Mouse (Mus musculus) adrenal gland, postnatal 4 days (tissue): Measurements from ENCODE around the gene Atp6v1c2. TPM values are rescaled to one million over a fixed set of nuclear protein-coding genes. Genes with fewer than 3 reads are reported as not detected.

ENCODE experiments used
- DNase-seq, 2 experiments: peaks; one replicate each; pipeline ENCODE4 v3.0.0; 2021 to 2022; ENCODE audit warnings: low spot score in 2 of 2, mixed read lengths in 2 of 2
- long read RNA-seq, 2 experiments: library from polyadenylated mRNA; stranded (forward); transcript quantifications; one replicate each; pipeline ENCODE4 v2.0.0; 2021
- total RNA-seq, 2 experiments: library from RNA; stranded (reverse); gene quantifications; 2 replicates each; pipeline ENCODE4 v1.2.3; 2021

The Atp6v1c2 gene
- 1 to 10 TPM; 1.3 to 2.2 TPM for total RNA-seq
- long read RNA-seq, experiment 1 = 0 reads
- long read RNA-seq, experiment 2, partial matches to known transcripts = 1 of 3 reads
- long read RNA-seq, experiment 2, other reads (novel, unspliced or antisense) = 1 of 3 reads

DNA sequence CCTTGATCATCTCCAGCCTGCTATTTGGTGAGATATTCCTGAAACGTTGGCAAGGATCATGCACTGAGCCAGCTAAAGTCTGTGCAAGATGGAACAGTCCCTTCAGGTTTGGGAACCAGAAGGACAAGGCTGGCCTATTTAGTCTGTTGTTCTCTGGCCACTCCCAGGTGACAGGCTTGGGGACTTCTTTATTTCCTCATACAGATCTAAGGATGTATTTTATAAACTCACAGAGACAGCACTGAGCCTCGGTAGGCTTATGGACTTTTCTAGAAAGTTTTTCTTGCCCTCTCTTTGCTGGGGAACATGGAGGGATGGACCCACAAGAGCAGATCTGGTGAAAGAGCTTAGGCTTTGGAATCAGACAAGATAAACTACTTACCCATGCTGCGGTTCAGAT is at the start of gene Atp6v1c2:
Atp6v1c2 (minus strand) TSS at position 101 of the 400 bp plus-strand sequence.
- no peak for DNase-seq

DNA sequence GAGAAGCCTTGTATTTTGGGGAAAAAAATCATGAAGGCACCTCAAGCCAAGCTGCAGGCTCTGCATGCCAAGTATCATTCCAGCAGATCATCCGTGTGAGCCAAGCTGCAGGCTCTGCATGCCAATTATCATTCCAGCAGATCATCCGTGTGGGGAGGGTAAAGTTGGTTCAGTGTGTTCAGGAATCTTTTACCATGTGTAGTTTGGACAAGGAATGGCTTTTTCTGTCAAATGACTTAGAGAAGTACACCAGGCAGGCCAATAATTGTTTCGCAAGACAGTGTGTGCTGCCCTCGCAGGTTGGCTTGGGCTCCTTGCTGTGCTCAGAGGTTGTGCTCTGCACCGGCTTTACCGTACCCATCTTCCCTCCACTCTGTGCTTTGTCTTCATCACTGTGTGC is 47.4 kb upstream of the Atp6v1c2 start:
- DNase-seq = no peak

DNA sequence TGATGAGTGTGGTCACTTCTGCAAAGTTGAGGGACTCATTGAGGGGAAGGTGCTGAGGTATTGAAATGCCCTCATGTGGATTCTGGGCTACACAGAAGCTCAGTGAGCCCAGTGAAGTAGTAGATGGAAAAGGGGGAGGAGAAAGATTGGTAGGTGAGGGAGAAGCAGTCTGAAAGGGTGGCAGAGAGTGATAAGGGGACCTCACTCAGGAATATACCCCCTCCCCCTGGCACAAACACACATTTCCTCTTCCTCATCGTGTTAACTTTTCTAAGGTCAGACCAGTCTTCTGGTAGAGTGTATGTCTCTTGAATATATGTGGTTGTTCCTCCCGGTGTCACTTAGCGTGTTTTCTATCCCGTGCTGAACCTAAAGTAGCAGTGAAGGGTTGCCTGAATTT is 46.1 kb upstream of the Atp6v1c2 start:
- no peak for DNase-seq

DNA sequence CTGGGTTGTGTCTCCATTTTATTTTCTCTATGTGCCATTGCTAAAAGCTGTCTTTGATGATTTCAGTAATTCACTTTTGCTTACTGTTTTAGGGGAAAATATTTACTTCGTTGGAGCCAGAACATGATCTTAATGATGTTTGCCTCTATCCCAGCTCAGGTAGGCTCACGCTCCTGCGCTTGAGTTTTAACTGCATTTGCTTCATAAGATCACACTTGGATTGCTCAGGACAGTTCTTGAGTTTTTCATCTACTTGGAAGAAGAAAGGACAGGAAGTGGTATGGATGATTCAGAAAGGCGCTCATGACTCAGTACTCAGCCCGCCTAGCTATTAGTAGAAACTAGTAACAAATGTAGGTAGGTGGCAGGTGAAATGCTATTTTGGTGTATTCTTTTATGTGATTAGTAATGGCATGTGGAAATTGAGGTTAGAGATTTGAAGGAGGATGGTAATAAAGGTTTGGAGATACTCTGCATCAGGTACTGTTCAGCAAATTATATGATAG is 44.4 kb upstream of the Atp6v1c2 start:
- no peak for DNase-seq

DNA sequence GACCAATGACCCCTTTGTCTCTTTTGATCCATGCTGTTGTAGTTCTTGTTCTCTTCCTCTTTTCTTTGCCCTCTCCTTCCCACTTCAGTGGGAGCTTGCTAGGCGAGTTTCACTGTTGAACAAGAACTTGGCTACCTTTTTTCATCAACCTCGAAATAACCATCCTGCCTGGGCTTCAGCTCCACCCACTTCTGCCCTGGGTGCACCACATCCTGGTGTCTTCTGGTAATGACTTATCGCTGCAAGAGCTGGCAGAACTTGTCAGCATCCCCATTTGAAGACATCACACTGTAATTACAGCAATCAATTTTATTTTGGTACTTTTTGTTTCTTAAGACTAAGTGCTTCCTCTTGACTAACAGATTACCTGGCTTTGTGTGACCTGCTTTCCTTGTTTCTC is 43.5 kb upstream of the Atp6v1c2 start:
- no peak for DNase-seq

DNA sequence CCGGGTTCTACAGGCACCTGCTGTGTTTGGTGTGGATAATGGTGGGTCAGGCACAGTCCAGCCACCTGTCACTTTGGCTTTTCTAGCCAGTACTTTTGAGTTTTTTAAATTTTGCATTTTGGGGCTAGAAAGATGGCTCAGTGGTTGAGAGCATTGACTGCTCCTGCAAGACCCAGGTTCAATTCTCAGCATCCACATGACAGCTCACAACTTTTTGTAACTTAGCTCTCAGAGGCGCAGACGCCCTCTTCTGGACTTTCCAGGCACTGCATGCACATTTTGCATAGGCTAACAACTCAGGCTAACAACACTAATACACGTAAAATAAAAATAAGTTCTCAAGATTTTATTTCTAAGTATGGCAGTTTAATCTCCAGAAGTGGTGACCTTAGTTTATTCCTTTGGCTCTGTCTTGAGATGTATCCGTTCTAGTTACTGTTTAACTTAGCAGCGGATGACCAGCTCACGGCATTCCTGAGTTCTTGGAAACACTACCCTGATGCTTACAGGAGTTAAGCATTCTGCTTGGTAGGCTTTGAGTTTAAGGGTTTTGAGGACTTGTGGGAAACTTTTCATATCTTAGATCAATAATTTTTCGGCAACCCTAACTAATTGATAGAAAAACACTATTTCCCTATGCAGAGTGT is 42.6 kb upstream of the Atp6v1c2 start:
- DNase-seq = no peak

DNA sequence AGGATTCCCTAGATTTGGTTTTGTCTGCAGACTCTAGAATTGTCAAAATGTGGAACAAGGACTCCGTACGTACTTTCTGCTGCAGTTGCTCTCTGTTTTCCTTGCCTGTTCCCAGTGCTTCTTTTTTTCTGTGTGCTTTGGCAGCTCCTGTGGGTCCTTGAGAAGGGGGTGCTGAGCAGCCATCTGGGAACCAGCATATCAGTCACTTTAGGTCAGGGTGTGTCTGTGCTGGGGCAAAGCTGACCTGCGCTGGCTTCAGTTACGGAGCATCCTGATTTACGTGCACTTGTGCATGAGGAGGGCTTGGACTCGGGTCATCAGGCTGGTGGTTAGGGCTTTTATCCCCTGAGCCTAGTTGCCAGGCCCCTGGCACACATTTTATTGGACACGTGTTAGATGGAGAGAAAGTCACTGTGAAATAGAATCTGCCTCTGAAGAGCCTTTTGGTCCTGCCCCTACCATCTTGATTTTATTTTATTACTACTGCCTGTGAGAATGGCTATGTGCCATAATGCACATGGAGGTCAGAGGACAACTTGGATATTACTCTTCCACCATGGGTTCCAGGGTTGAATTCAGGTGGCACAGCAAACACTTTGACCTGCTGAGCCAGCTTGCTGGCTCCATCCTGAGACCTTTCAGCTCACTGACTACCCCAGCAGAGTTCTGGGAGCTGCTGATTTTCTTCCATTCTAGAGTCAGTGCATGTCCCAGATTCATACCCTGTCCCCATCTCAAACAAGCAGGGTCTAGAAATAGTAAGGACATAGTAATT is 40.6 kb upstream of the Atp6v1c2 start:
- no peak for DNase-seq

DNA sequence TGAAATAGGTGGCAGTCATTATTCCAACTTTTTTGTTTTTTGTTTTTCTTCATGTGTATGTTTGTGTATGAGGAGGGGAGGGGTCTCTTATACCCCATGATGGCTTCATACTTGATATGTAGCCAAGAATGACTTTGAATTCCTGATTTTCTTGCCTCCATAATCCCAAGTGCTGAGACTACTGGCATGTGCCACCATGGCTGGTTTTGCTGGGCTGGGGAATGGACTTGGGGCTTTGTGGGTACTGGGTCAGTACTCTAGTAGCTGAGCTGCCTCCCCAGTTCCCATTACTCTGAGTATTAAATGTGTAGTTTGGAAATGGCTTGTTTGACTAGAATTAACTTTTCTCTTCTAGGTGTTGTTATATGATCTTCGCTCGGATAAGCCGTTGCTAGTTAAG is 40.0 kb upstream of the Atp6v1c2 start:
- DNase-seq = no peak

DNA sequence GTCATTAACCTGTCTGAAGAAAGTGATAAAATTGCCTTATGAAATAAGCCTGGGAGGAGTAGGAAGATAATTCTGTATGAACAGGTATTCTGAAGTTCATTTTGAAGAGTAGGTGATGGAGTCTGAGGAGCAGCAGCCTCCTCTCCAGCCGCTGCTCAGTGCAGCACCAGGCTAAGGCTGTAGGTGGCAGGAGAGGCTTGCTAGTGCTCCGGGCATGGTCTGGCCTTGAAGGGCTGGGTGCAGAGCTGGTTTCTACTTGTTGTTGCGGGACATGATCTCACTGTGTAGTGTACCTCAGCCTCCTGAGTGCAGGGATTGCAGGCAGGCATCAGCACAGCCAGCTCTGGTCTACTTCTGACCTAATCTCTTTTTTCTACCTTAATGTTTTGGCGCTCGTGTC is 37.8 kb upstream of the Atp6v1c2 start:
- DNase-seq = peak; percentile 48 to 59

DNA sequence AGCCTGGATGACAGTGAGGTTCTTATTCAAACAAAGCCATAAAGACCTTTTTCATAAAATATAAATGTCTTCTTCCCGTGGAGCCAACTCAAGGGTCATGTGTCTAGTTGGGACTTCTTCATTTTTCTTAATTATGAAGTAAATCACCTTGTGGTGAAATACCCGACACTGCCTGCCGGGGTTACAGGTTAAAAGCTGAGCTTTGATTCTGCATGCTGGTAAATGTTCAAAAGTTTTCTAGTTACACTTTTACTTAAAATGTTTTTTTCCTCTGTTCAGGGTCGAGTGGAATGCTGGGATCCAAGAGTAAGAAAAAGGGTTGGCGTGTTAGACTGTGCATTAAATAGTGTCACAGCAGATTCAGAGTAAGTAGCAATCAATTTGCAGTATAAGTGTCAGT is 33.2 kb upstream of the Atp6v1c2 start:
- no peak for DNase-seq

DNA sequence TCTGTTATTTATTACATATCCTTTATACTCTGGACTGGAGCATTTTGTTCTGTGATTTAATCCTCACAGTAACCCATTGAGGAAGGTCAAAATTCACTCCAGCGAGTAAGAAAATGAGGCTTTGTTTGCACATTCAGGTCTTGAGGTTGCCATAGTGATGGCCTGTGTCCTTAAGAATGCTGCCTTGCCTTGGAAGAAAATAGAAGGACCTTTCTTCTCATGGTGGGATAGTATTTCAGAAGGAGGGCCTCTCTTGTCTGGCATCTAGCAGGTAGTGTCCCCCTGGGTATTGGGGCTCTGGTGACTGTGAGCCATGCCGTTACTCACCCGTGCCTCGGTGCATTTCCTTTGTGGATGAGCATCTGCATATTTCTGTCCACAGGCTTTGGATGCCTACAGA is 31.5 kb upstream of the Atp6v1c2 start:
- no peak for DNase-seq

DNA sequence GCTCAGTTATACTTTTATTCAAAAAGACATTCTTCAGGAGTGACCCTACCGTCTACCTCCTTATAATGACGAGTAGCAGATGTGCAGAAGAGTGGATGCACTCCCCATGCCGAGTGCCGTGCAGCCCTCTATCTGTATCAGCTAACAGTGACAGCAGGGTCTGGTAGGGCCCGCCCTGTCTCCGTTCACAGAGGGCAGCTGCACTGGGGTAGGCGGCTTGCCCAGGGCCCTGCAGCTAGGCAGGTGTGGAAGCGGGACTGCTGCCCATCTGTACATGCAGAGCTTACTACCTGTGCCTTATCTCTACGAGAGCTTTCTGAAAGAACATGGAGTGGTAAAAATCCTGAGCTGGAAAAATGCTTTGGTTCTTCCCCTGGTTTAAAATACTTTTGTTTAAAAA is 30.9 kb upstream of the Atp6v1c2 start:
- no peak for DNase-seq

DNA sequence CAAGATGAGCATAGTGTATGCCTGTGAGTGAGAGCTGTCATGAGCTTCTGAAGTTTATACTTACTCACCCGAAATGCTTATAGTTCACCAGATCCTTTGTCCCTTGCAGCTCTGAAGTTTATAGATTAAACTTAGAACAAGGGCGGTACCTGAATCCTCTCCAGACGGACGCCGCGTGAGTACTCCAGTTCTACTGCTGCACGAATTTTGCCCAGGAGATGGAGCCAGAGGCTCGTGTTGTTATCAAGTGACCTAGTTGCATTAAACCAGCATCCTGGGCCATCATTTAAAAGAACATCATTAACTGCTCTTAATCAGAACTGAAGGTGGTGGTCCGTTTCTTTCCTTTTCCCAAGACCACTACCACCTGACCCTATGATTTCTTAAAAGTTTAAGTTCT is 29.8 kb upstream of the Atp6v1c2 start:
- no peak for DNase-seq

DNA sequence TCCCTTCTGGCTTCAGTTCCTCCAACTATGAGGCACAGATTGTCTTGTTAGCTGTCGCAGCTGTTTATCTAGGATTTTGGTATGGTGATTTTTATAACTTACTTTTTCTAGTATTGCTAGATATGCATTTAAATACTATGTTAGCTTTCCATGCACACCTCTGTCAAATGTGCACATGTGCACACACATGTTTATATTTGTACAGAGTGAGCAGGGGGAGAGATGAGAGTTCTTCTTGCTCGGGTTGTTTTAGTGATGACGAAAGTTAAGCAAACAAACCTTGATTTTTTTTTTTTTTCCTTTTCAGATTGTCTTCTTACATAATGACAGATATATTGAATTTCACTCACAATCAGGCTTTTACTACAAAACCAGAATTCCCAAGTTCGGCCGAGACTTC is 28.6 kb upstream of the Atp6v1c2 start:
- DNase-seq = no peak

DNA sequence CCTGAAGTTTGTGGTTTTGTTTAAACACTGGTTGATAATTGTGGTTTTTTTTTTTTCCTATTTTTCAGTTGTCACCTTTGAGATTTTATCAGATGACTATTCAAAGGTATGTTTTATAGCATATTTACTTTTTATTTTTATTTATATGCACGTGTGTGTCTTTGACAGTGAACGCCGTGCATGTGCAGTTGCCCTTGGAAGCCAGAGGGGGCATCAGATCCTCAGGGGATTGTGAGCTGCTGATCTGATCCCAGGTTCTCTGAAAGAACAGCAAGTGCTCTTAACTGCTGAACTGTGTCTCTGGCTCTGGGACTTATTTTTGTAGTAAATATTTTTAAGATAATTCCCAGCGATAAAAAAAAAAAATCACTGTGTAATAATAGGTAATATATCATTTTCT is 27.7 kb upstream of the Atp6v1c2 start:
- no peak for DNase-seq

DNA sequence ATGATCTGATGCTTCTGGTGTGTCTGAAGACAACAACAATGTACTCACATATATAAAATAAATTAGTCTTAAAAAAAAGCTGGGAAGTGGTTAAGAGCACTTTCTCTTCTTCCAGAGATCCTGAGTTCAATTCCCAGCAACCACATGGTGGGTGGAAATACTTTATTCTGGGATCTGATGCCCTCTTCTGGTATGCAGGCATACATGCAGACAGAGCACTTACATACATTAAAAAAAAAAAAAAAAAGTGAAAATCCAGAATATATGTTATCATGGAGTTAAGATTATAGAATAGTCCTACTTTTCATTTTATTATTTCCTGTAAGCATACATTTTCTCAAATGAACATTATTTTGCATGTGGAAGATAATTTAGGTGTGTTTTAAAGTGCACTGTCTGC is 20.9 kb upstream of the Atp6v1c2 start:
- DNase-seq = no peak

DNA sequence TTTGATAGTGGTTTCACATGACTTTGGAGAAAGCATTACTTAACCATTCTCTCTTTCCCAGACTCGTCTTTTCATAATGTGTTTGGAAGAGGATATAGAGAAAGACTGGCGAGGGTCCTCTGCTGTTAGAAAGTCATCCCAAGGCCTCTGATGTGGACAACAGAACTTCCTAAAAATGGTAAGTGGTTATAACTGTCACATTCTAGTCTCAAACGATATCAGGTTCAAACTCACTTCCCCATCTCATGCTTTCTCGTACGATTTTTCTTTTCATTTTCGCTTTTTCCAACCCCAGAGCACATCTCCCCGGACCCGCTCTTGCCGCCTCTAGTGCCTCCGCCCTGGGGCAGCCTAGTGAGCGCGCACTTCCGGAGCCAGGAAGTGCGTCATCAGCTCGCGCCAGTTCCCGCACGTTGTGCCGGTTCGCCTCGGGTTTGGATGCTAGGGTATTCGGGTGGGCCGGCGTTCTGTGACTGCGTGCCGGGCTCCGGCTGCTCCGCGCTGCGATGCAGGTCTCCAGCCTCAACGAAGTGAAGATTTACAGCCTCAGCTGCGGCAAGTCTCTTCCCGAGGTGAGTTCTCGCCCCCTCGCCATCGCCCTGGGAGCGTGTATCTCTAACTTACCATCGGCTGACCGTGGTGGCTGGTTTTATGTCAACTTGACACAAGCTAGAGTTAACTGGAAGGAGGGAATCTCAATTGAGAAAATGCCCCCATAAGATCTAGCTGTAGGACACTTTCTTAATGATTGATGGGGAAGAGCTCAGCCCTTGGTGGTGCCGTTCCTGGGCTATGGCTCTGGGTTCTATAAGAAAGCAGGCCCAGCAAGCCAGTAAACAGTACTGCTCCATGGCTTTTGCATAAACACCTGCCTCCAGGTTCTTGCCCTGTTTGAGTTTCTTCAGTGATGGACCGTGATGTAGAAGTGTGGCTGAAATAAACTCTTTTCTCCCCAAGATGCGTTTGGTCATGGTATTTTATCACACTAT is 19.2 kb upstream of the Atp6v1c2 start, which contains the start of gene Nol10:
Nol10 (plus strand) TSS at position 411 of the 989 bp plus-strand sequence.
- DNase-seq = peak; percentile 73

DNA sequence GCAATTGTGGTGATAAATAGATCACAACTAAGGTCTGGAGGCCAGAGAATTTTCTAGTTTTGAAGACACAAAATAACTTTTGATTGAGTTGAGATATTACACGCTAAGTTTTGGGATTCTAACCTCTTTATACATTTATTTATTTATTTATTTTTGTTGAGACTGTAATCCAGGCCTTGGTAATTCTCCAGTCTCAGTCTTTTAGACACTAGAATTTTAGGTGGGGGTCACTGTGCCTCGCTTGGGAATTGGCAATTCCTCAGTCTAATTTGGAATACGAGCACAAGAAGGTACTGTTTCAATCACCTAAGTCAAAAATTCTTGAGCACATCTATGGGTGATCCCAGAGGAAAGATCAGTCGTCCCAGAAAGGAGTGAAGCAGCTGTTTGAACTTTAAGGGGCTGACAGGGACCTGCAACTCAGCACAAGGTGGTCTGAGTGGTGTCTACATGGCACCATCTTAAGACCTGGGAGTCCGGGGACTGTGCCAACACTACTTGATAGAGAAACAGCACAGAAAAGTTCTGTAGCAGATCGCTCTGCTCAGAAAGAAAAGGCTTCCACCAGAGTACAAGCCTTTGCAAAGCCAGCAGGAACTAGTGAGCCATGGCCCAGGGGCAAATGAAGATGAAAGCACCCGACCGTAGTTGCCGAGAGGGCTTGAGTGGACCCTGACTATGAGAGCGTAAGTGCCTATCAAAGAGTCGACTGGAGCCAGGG is 18.3 kb upstream of the Atp6v1c2 start:
- no peak for DNase-seq

DNA sequence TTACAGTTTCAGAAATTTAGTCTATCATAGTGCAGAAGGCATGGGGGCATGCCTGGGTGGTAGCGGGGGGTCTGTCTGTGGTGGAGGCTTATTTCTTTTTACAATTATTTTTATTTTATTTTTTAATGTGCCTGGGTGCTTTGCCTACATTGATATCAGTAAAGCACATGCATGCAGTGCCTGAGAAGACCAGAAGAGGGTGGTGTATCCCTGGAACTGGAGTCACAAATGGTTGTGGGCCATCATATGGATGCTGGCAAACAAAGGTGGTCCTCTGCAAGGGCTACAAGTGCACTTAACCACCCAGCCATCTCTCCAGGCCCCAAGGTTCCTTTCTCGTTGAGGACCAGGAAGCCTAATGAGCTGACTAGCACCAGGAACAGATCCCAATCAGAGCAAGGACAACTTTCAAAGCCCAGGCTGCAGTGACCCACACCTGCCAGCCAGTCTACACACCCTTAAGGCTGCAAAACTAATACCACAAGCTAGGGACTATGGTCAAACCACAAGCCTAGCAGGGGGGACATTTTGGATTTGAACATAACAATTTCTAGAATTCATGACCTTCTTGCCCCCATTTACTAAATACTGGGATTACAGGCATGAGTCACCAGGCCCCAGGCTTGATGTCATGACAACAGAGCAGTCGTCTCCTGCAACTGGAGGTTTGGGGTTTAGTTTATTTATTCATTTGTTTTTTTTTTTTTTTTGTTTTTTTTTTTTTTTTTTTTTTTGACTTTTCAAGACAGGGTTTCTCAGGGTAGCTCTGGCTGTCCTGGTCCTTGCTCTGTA is 10.2 kb upstream of the Atp6v1c2 start:
- no peak for DNase-seq

DNA sequence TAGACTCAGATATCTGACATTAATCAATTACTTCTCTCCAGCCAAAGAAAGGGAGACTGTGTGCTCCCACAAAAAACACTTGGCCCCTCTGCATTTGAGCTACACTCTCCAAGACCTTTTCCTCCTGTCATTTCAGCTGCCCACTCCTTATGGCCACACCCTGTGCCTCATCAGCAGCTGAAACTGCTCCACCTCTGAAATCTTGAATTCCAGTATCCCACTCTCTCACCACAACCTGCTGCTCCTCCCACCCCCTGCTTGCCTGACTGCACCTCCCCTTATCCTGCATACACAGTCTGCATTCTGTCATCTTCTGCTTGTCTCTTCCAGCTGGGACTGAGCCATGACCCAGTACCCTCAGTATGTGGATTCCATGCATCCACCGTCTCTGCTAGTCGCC is 9.2 kb upstream of the Atp6v1c2 start:
- DNase-seq = no peak
